Mouse (Mus musculus): ENCODE data around the gene Rgs3.

GRCm38 (mm10) chr4:62708994-62709393 lies 149.3 kb downstream of the Rgs3 start:
- no peak for TF ChIP-seq MEF2A (IDR thresholded peaks at IDR 0.05; ENCODE audit: extremely low read depth, insufficient replicate concordance, low read depth, low read length, poor library complexity, severe bottlenecking)
- TF ChIP-seq E2F4 (IDR thresholded peaks at IDR 0.05; ENCODE audit: borderline replicate concordance, low read depth, low read length) = no peak
- no peak for TF ChIP-seq MAX (IDR thresholded peaks at IDR 0.05; ENCODE audit: low read length)
